Mouse (Mus musculus) retina, adult 2 months (tissue): ENCODE results near the gene Ccdc130.
"Not testable (repeated sequence)": the region's sequence is repeated elsewhere in the genome, so short reads cannot be mapped to it uniquely, and the experiment has no call there.

Experiments used
- DNase-seq: peaks from one replicate; pipeline ENCODE4 v3.0.0-alpha.2; 2012; ENCODE audit warnings: low read depth, low spot score

The Ccdc130 gene

GRCm38 (mm10) chr8:84269950-84270773, at the start of gene Ccdc130:
Gene Ccdc130, minus strand, starts transcription at chr8:84270380.
- peak; percentile 99 for DNase-seq

DNA sequence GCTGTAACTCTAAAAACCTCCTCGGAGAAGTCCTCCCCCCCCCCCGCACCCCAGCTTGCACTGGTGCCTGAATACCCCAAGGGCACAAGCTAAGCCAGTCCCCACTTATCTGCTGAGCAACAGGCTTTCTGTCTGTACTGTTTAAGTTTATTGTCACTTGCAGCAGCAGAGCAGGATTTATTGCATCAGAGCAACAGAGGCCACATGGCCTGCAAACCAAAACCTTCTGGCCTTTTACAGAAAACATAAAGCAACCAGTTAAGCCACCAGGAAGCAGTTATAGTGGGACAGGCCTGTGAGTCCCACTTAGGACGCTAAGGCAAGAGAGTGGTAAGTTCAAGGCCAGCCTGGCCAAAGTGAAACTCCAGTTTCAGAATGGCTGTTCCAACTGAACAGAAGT, 38.2 kb upstream of the Ccdc130 start:
- no peak for DNase-seq

DNA sequence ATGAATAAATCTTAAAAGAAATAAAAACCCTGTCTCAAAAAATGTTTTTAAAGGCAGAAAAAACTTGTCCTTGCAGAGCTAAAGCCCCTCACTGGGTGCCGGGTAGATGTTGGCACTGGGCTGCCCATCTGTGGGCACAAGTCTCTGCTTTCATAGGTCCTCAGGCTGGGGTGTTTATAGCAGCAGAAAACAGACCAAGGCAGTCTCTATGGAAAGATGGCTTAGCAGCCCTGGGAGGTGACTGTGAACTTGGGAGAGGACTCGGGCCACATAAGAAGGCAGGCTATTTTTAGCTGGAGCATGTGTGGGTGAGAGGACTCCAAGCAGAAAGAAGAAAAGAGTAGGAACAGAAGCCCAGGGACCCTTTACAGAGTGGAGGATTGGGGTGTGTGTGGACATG, 33.8 kb upstream of the Ccdc130 start:
- no peak for DNase-seq

DNA sequence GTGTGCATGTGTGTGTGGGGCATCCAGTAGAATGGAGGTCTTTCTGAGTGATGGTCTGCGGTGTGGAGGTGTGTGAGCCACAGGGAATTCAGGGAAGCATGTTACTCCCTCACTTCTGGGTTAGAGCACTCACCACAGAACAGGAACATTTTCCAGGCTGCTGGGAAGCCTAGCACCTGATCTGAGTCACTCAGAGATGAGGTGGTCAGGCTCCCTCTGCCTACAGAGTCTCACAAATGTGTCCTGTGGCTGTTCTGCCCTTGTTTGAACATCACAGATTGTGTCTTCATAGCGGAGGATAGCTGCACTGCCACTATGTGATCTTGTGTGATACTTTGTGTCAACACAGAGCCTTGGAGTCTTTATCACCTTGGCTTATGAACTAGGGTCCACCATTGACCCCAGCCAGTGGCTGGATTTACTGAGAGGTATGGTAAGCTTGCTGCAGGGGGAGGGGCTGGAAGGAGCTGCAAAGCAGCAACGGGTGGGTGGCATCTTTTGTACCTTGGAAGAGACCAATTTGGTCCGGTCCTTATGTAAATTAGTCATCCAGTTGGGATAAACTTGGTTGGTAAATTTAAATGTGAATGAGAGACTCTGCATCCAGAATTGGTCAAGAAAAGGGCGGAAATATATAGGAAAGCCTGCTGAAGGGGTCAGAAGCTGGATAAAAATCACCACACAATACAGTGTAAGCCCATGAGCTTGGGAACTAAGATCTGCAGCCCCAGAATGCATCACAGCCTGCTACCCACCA, 27.0 kb upstream of the Ccdc130 start:
- DNase-seq: no peak

GRCm38 (mm10) chr8:84291688-84292087, 21.5 kb upstream of the Ccdc130 start:
- peak; percentile 40 for DNase-seq

DNA sequence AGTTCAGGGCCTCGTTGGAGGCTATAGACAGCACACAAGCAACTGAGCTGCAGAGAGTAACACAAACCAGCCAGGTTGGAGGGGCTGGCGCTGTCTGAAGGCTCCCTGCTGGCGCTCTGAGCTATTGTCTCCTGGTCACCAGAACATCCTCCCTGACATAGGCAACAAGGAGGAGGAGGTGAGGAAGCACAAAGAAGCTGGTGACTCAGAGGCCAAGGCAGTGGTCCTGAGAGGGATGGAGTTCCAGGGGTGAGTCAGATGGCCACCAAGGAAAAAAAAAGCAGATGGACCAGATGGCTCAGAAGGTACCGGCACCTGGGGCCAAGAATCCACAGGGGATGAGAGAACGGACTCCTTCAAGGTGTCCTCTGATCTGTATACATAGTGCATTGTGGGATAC, 20.9 kb upstream of the Ccdc130 start:
- no peak for DNase-seq

DNA sequence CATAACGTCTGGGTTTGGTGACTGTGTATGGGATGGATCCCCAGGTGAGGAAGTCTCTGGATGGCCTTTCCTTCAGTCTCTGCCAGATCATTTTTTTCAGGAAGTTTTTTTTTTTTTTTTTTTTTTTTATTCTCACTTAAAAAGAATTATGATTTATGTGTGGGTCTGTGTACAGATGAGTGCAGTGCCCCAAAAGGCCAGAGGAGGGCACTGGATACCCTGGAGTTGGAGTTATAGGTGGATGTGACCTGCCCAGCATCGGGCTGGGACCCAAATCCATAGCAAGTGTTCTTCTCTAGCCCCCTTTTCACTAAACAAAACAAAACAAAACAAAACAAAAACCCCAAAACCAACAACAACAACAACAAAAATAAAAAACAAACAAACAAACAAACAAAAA, 18.7 kb upstream of the Ccdc130 start:
- DNase-seq: no peak

- not testable (repeated sequence) for DNase-seq
Measured at GRCm38 (mm10) chr8:84285665-84286064, 15.5 kb upstream of the Ccdc130 start.

- no peak for DNase-seq
Measured at GRCm38 (mm10) chr8:84284608-84285063, 14.5 kb upstream of the Ccdc130 start.

DNA sequence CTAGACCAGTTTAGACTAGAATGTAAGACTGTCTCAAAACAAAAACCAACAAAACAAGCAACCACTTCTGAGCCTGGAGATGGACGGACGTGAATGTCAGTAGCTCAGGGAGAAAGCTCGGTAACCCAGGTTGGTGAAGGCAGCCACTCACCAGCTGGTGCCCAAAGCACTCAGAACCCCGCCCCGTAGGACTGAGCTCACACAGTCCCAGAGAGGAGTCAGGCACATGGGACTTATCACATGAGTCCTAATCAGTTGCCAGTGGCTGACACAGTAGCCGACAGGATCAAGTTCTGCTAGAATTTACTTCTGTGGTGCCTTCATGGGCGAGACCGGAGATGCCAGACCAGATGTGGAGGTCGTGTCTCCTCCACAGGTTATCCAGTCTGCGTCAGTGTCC, 10.6 kb upstream of the Ccdc130 start:
- no peak for DNase-seq

DNA sequence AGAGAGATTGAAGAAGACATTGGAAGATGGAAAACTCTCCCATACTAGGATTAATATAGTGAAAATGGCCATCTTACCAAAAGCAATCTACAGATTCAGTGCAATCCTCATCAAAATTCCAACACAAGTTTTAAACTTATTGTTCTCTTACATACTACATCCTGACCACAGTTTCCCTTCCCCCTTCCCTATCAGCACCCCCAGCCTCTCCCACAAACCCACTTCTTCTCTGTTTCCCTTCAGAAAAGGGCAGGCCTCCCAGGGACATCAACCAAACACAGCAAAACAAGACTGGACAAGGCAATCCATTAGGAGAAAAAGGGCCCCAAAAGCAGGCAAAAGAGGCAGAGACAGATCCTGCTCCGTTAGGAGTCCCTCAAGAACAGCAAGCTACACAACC, 6.3 kb upstream of the Ccdc130 start:
- DNase-seq: no peak

DNA sequence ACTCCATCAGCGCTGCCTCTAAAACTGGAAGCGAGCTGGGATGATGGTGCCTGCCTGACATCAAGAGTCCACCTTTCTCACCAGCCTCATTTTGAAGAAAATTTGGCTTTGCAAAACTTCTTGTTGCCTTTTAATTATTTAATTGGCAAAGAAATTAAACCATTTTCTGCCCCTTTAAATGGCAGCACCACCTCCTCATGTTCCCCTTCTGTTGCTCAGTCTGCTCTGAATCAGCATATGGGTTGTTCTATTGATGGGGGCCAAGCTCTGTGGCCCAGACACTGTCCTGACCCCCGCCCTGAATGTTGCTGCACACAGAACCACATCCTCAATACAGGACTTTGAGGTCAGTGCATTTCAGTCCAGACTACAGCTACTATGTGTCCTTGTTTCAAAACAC, 3.8 kb upstream of the Ccdc130 start:
- no peak for DNase-seq

DNA sequence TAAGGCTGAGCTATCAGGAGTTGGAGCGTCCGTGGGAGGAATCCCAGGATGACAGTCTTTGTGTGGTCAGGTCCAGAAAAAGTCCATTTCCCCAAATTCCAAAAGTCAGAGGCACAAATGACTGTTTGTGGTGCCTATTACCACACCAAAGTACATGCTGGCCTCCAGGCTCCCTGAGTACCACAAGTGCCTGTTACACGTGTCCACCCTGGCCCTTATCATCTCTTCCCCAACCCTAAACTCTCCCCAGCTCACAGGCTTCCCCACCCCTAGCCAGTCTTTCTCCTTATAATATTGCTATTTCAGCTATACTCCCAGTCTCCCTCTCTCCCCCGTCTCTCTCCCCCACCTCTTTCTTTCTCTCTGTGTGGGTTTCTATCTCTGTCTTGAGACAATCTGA, 2.1 kb upstream of the Ccdc130 start:
- no peak for DNase-seq

GRCm38 (mm10) chr8:84261098-84261497, 9.1 kb downstream of the Ccdc130 start:
- no peak for DNase-seq

GRCm38 (mm10) chr8:84256822-84257610, 13.2 kb downstream of the Ccdc130 start, which contains the start of gene Mri1:
Gene Mri1, minus strand, starts transcription at chr8:84257326.
- peak; percentile 86 for DNase-seq

- DNase-seq: no peak
Measured at GRCm38 (mm10) chr8:84256458-84256821, 13.7 kb downstream of the Ccdc130 start.

GRCm38 (mm10) chr8:84255858-84256257, 14.3 kb downstream of the Ccdc130 start:
- DNase-seq: no peak

GRCm38 (mm10) chr8:84249257-84250170, 20.7 kb downstream of the Ccdc130 start, which contains the start of gene D8Ertd738e:
Gene D8Ertd738e, minus strand, starts transcription at chr8:84249719.
- peak; percentile 80 for DNase-seq

- no peak for DNase-seq
Measured at GRCm38 (mm10) chr8:84241821-84242220, 28.4 kb downstream of the Ccdc130 start.

GRCm38 (mm10) chr8:84241167-84241566, 29.0 kb downstream of the Ccdc130 start:
- DNase-seq: no peak
